Mouse (Mus musculus): ENCODE measurements around the gene Pdzrn3. TPM values are rescaled to one million over a fixed set of nuclear protein-coding genes. Genes with fewer than 3 reads are reported as not detected.

Gene Pdzrn3
- polyA plus RNA-seq, 2 experiments: 0.36 to 0.92 TPM

DNA sequence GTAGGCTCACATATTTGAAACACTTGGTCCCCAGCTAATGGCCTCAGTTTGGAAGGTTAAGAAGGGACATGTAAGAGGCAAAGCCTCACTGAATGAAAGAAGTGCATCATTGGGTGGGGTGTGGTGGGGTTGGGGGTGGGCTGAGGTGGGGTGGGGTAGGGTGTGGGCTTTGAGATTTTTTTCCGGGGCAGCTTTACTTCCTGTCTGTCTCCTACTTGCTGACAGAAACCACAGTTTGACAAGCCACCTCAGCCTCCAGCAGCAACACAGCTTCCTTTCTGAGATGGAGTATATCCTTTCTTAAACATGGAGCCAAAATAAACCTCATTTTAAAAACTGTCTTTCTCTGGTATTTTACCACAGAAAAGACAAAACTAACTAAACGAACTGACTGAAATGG, 87.5 kb downstream of the Pdzrn3 start:
- Histone ChIP-seq H3K9me3 (ENCODE audit: control insufficient read depth, low read length) (no peaks in the 10 kb centered on the region), H3K4me1 (replicated peaks; ENCODE audit: control insufficient read depth in 2 of 2, insufficient read depth in 2 of 2, low read length in 1 of 2) (no peaks in the 10 kb centered on the region), H3K27me3 (ENCODE audit: control insufficient read depth, insufficient read depth, low read length) (no peaks in the 10 kb centered on the region), H3K27ac (no peak overlapping the region), H3K36me3 (replicated peaks; ENCODE audit: control insufficient read depth, insufficient read depth, low read depth) (no peaks in the 10 kb centered on the region), H3K4me3 (ENCODE audit: insufficient read depth in 1 of 2, low read depth in 2 of 2, low read length in 2 of 2) (no peak overlapping the region), H3K4me2 (ENCODE audit: low read depth) (no peak overlapping the region), H3K9ac (replicated peaks) (no peak overlapping the region)
- no peak for ATAC-seq (ENCODE audit: insufficient read depth)
- TF ChIP-seq EP300 (IDR thresholded peaks at IDR 0.05; ENCODE audit: low read depth) (no peak), CTCF (IDR thresholded peaks at IDR 0.05; ENCODE audit: low read depth) (no peak)
- WGBS (ENCODE audit: insufficient replicate concordance): 12% methylated on average over 2 of the region's 2 CpGs
- no peak for DNase-seq (ENCODE audit: low read depth in 3 of 3, low spot score in 3 of 3)

DNA sequence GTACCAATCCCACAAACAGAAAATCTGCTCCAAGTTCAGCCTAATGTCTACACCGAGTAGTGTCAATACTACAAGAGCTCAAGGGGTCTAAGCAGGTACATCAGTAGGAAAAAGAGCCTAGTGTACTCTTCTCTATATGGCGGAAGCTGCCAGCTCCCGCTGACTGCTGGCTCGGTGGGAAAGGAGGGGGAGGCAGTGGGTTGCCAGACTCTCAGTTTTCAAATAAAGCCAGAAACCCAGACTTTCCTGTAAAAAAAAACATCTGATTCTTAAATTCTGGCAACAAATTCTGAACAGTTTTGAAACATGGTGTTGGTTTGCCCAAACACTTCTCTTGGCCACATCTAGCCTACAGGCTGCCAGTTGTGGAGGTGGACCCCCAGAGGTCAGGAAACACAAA, 88.3 kb downstream of the Pdzrn3 start:
- no peak overlapping the region for H3K4me2 ChIP-seq (ENCODE audit: low read depth)
- TF ChIP-seq CTCF (IDR thresholded peaks at IDR 0.05; ENCODE audit: low read depth) (no peak), EP300 (IDR thresholded peaks at IDR 0.05; ENCODE audit: low read depth) (no peak)
- no peaks in the 10 kb centered on the region for H3K27me3 ChIP-seq (ENCODE audit: control insufficient read depth, insufficient read depth, low read length)
- WGBS (ENCODE audit: insufficient replicate concordance): 85% methylated on average over 4 of the region's 4 CpGs
- H3K4me1 ChIP-seq (replicated peaks; ENCODE audit: control insufficient read depth in 2 of 2, insufficient read depth in 2 of 2, low read length in 1 of 2): no peaks in the 10 kb centered on the region
- no peak overlapping the region for H3K4me3 ChIP-seq (ENCODE audit: insufficient read depth in 1 of 2, low read depth in 2 of 2, low read length in 2 of 2)
- no peak overlapping the region for H3K27ac ChIP-seq
- H3K36me3 ChIP-seq (replicated peaks; ENCODE audit: control insufficient read depth, insufficient read depth, low read depth): no peaks in the 10 kb centered on the region
- no peak overlapping the region for H3K9ac ChIP-seq (replicated peaks)
- no peak for ATAC-seq (ENCODE audit: insufficient read depth)
- no peaks in the 10 kb centered on the region for H3K9me3 ChIP-seq (ENCODE audit: control insufficient read depth, low read length)
- DNase-seq (ENCODE audit: low read depth in 3 of 3, low spot score in 3 of 3): no peak

DNA sequence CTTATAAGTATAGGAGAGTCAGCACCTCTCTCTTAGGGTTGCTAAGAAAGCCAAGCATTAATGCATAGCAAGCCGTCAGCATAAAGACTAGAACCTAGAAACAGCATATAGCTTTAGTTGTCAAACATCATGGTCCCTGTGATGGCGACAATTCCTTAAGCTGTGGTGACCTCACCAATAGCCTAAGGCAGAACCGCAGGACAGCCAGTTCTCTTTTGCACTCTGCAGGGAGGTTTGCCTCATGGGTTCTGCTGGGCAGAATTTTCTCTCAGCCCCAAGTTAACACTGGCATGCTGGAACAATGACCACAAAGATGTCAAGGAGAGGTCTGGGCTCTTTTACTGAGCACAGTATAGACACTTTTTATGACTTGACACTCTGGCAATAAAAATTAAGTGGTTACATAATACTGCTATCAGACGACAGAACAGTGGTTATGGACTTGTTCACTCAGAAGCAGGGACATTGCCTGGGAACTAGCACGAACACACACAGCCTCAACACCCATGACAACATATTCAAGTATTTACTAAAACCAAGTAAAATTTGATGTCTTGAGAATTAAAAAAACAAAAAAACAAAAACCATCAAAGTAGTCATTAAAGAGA, 90.0 kb downstream of the Pdzrn3 start:
- TF ChIP-seq CTCF (IDR thresholded peaks at IDR 0.05; ENCODE audit: low read depth) (no peak), EP300 (IDR thresholded peaks at IDR 0.05; ENCODE audit: low read depth) (no peak)
- Histone ChIP-seq H3K9ac (replicated peaks) (no peak overlapping the region), H3K36me3 (replicated peaks; ENCODE audit: control insufficient read depth, insufficient read depth, low read depth) (no peaks in the 10 kb centered on the region), H3K27ac (no peak overlapping the region), H3K9me3 (ENCODE audit: control insufficient read depth, low read length) (no peaks in the 10 kb centered on the region), H3K4me3 (ENCODE audit: insufficient read depth in 1 of 2, low read depth in 2 of 2, low read length in 2 of 2) (no peak overlapping the region), H3K4me2 (ENCODE audit: low read depth) (no peak overlapping the region), H3K27me3 (ENCODE audit: control insufficient read depth, insufficient read depth, low read length) (no peaks in the 10 kb centered on the region), H3K4me1 (replicated peaks; ENCODE audit: control insufficient read depth in 2 of 2, insufficient read depth in 2 of 2, low read length in 1 of 2) (no peaks in the 10 kb centered on the region)
- no peak for DNase-seq (ENCODE audit: low read depth in 3 of 3, low spot score in 3 of 3)
- WGBS (ENCODE audit: insufficient replicate concordance): 53% methylated on average over 5 of the region's 5 CpGs
- ATAC-seq (ENCODE audit: insufficient read depth): no peak

GRCm38 (mm10) chr6:101287077-101287476, 90.6 kb downstream of the Pdzrn3 start:
- H3K27me3 ChIP-seq (ENCODE audit: control insufficient read depth, insufficient read depth, low read length): no peaks in the 10 kb centered on the region
- no peak overlapping the region for H3K4me3 ChIP-seq (ENCODE audit: insufficient read depth in 1 of 2, low read depth in 2 of 2, low read length in 2 of 2)
- no peak overlapping the region for H3K27ac ChIP-seq
- ATAC-seq (ENCODE audit: insufficient read depth): no peak
- 33% methylated on average over 2 of the region's 2 CpGs for WGBS (ENCODE audit: insufficient replicate concordance)
- H3K4me1 ChIP-seq (replicated peaks; ENCODE audit: control insufficient read depth in 2 of 2, insufficient read depth in 2 of 2, low read length in 1 of 2): no peaks in the 10 kb centered on the region
- no peaks in the 10 kb centered on the region for H3K36me3 ChIP-seq (replicated peaks; ENCODE audit: control insufficient read depth, insufficient read depth, low read depth)
- no peak overlapping the region for H3K9ac ChIP-seq (replicated peaks)
- no peak for TF ChIP-seq CTCF (IDR thresholded peaks at IDR 0.05; ENCODE audit: low read depth)
- TF ChIP-seq EP300 (IDR thresholded peaks at IDR 0.05; ENCODE audit: low read depth): no peak
- H3K9me3 ChIP-seq (ENCODE audit: control insufficient read depth, low read length): no peaks in the 10 kb centered on the region
- DNase-seq (ENCODE audit: low read depth in 3 of 3, low spot score in 3 of 3): no peak
- H3K4me2 ChIP-seq (ENCODE audit: low read depth): no peak overlapping the region

DNA sequence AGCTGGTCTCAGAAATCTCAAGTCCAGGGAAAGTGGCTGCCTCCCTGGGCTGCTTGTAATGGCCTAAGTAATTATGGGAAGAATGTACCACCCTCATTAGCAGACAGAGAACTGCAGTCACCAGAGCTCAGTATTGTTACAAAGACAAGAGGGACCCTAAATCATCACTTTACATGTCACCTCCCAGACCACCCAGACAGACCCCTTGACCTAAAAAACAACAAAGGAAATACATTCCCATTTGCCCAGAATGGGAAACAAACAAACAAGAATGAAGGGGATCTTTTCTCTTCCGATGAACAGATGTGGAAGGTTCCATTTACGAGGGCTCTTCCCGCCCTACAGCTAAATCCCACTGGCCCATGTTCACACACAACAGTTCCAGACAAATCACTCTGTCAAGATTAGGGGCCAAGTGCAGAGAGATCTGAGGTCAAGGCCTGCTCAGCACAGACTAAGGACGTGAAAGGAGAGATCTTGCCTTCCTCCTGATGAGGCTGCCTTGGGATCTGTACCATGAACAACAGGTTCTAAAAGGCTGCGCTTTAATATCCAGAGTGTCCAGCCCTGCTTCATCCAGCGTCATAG, 93.2 kb downstream of the Pdzrn3 start:
- WGBS (ENCODE audit: insufficient replicate concordance): 68% methylated on average over 6 of the region's 6 CpGs
- ATAC-seq (ENCODE audit: insufficient read depth): no peak

More for the DNA sequence above, 93.2 kb downstream of the Pdzrn3 start:
- Histone ChIP-seq H3K36me3 (replicated peaks; ENCODE audit: control insufficient read depth, insufficient read depth, low read depth) (no peaks in the 10 kb centered on the region), H3K4me1 (replicated peaks; ENCODE audit: control insufficient read depth in 2 of 2, insufficient read depth in 2 of 2, low read length in 1 of 2) (no peaks in the 10 kb centered on the region), H3K4me3 (ENCODE audit: insufficient read depth in 1 of 2, low read depth in 2 of 2, low read length in 2 of 2) (no peak overlapping the region), H3K9me3 (ENCODE audit: control insufficient read depth, low read length) (no peaks in the 10 kb centered on the region), H3K27ac (no peak overlapping the region), H3K27me3 (ENCODE audit: control insufficient read depth, insufficient read depth, low read length) (no peaks in the 10 kb centered on the region), H3K4me2 (ENCODE audit: low read depth) (no peak overlapping the region), H3K9ac (replicated peaks) (no peak overlapping the region)
- TF ChIP-seq EP300 (IDR thresholded peaks at IDR 0.05; ENCODE audit: low read depth) (no peak), CTCF (IDR thresholded peaks at IDR 0.05; ENCODE audit: low read depth) (no peak)
- DNase-seq (ENCODE audit: low read depth in 3 of 3, low spot score in 3 of 3): no peak

Data from liver, embryonic 14.5 days (tissue).